Mouse (Mus musculus) monocyte, adult 59 days (primary cell): Measurements from ENCODE around the gene Atxn2. TPM values are rescaled to one million over a fixed set of nuclear protein-coding genes. Genes with fewer than 3 reads are reported as not detected.

Experiments used
- total RNA-seq, 2 experiments: library from RNA; stranded (reverse); gene quantifications; one replicate each; pipeline ENCODE4 v1.2.4; 2023

The Atxn2 gene
- total RNA-seq, result 10 to 100 TPM; 67.5 to 89.5 TPM

DNA sequence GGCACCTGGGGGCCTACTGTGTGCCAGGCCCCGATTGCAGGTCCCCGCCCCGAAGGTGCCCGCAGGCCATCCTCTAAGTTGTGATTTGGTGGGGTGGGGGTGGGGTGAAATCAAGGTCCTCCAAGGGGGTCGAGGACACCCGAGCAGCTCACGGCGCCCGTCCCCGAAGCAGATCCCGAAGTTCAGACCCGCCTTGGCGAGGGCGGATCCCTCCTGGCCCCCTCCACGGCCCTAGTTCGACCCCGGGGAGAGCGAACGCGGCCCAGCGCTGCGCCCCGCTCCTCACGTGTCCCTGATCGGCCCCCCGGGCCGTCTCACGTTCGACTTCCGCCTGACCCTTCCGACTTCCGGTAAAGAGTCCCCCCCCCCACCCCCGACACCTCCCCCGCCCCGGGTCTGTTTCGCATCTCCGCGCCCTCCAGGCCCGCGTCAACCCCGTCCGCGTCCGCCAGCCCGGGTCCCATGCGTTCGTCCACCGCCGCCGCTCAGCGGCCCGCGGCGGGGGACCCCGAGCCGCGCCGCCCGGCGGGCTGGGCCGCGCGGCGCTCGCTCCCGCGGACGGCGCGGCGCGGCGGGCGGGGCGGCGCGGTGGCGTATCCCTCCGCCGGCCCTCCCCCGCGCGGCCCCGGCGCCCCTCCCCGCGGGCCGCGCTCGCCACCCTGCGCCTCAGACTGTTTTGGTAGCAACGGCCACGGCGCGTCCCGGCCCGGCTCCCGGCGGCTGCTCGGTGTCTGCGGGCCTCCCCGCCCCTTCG lies at the start of gene Atxn2:
Atxn2 (plus strand) TSS at position 164 of the 754 bp plus-strand sequence.

DNA sequence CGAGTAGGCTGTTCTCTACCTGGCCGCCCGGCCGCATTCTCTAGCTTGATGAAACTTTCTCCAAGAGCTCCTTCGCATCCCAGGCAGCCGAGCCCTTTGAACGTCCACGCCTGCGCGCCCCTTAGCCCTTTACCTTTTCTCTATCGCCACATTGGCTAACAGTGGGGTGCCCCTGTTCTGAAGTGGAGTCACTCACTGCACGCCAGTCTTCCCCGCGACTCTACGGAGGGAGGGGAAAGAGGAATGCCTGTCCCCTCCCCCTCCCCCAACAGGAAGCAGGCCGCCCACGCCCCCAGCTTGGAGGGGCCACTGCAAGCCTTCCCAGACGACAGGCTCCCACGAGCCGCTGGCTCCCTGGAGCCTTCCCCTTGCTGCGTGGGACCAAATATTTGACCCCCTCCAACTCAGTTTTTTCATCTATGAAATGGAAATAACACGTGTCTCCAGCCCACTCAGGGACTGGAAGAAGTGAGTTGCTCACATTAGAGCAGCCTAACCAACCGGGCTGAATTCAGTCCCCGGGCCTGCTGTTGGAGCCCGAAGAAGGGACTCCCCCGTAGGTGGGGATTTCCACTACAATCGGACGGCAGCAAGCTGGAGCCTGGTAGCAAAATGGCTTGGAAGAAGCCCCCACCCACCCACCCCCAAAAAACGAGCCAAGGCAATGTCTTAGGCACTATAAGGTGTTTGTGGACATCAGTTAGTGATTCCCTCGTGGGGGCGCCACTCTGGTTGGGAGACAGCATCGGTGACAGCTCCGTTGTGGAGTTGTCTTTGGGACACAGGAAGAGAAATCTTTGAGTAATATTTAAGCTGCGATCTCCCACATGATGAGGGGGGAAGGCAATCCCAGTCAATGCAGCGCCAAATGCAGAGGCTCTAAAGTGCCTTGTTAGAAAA lies 126.6 kb downstream of the Atxn2 start, which contains the start of gene Sh2b3:
Sh2b3 (minus strand) TSS at position 206 of the 900 bp plus-strand sequence.

DNA sequence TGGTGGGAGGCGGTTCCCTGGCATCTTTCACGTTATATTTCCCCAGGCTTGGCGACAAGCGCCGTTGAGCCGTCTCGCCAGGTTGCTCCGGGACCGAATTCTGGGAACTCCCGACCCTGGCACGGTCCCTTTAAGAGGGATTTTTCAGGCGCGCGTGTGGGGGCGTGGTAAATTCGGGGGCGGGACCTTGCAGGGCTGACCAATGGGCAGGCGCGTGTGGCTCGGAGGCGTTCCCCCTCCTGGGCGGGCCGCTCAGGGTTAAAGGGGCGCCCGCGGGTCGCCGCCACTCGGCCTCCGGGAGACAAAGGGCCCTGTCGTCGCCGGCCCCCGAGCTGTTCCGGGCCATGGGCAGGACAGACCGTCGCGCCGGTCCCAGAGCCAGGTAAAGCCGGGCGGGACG lies 137.6 kb downstream of the Atxn2 start, which contains the start of gene Pheta1:
Pheta1 (plus strand) TSS at position 242 of the 400 bp plus-strand sequence.

Other genes starting within 250 kb of the Atxn2 start
- not detected for gene Adam1b, start 207.9 kb upstream of the Atxn2 start, total RNA-seq
- gene Adam1a, start 165.9 kb upstream of the Atxn2 start, total RNA-seq, result 1 to 10 TPM; 3.4 to 3.5 TPM
- not detected for gene Gm42878, start 165.9 kb upstream of the Atxn2 start, total RNA-seq
- 10 to 100 TPM; 92.7 to 98.4 TPM for gene Mapkapk5, start 165.4 kb upstream of the Atxn2 start, total RNA-seq
- 100 to 1,000 TPM; 446 to 524 TPM for gene Aldh2, start 117.5 kb upstream of the Atxn2 start, total RNA-seq
- 1 to 10 TPM; 4.4 to 6.2 TPM for gene Acad12, start 92.4 kb upstream of the Atxn2 start, total RNA-seq
- 1 to 10 TPM; 4.3 to 4.4 TPM for gene Acad10, start 50.8 kb upstream of the Atxn2 start, total RNA-seq
- gene Brap, start 50.8 kb upstream of the Atxn2 start, total RNA-seq, result 10 to 100 TPM; 67.2 to 81.3 TPM
- gene Sh2b3, start 126.3 kb downstream of the Atxn2 start, total RNA-seq, result 100 to 1,000 TPM; 158 to 159 TPM
- 1 to 10 TPM; 6.2 to 9.1 TPM for gene Pheta1, start 137.6 kb downstream of the Atxn2 start, total RNA-seq